Mouse (Mus musculus) duodenum, adult 2 months (tissue): ENCODE data around the gene Tmem19. TPM values are rescaled to one million over a fixed set of nuclear protein-coding genes. Genes with fewer than 3 reads are reported as not detected.

ENCODE experiments used
- polyA plus RNA-seq: library from polyadenylated mRNA; depleted of rRNA; stranded (reverse); fragments of >200 nt; gene quantifications from 2 replicates; pipeline ENCODE4 v1.2.3, GENCODE M21; 2012; ENCODE audit warnings: low replicate concordance; rRNA removed

The Tmem19 gene
- 22.4 and 38.9 TPM in 2 replicates for polyA plus RNA-seq

GRCm38 (mm10) chr10:115361840-115362622 lies at the start of gene Tmem19:
Gene Tmem19, minus strand, starts transcription at chr10:115362501.

GRCm38 (mm10) chr10:115384221-115385017 lies 22.1 kb upstream of the Tmem19 start, which contains the start of the genes Thap2 and Zfc3h1:
Gene Thap2, minus strand, starts transcription at chr10:115384443.
Gene Zfc3h1, plus strand, starts transcription at chr10:115384959.

GRCm38 (mm10) chr10:115315473-115316171 lies 46.7 kb downstream of the Tmem19 start, which contains the start of gene Rab21:
Gene Rab21, minus strand, starts transcription at chr10:115315594.

Other genes starting within 250 kb of the Tmem19 start
- gene Tph2, start 177.5 kb downstream of the Tmem19 start, polyA plus RNA-seq = not detected in 2 replicates
- gene Tbc1d15, start 111.0 kb downstream of the Tmem19 start, polyA plus RNA-seq = 2.3 and 2.9 TPM in 2 replicates
- 28.6 and 40.6 TPM in 2 replicates for gene Rab21, start 46.9 kb downstream of the Tmem19 start, polyA plus RNA-seq
- gene Thap2, start 21.9 kb upstream of the Tmem19 start, polyA plus RNA-seq = 2.0 and 7.6 TPM in 2 replicates
- 3.6 and 3.9 TPM in 2 replicates for gene Zfc3h1, start 22.5 kb upstream of the Tmem19 start, polyA plus RNA-seq
- not detected in 2 replicates for gene A930009A15Rik, start 207.5 kb upstream of the Tmem19 start, polyA plus RNA-seq
- 5.0 and 5.2 TPM in 2 replicates for gene Lgr5, start 225.3 kb upstream of the Tmem19 start, polyA plus RNA-seq